Mouse (Mus musculus) heart, adult 11 months (tissue): ENCODE measurements around the gene Srl.

Source experiments
- DNase-seq: peaks from one replicate; pipeline ENCODE4 v3.0.0; 2022

Gene Srl

DNA sequence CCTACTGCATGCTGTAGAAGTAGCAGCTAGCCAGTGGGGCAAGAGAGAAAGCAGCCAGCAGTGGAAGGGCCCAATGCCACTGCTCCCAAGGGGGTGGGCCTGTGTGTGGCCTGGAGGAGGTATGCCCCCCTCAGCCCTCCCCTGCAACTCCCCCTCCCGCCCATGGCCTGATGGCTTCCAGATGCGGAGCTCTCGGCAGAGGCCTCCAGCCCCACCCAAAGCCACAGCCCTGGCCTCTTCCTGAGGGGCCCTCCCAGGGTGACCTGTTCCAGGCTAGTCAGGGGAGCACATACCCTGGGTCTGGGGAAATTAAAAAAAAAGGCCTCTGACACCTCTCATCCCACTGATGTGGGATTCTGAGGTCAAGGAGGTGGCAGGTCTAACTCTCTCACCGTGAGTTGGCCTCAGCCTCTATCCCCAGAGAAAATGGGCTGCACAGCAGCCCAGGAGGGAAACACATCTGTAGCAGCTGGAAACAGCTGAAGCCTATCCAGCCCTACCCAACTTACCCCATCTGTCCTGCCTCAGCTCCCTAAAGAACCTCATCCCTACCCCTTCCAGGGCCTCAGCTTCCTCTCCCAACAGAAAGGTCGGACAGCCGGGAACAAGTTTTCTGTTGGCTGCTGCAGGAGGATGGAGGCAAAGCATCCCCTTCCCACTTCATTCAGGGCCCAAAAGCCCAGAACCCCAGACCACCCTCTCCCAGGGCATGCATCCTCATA lies 11.4 kb upstream of the Srl start:
- peak; percentile 97 for DNase-seq

DNA sequence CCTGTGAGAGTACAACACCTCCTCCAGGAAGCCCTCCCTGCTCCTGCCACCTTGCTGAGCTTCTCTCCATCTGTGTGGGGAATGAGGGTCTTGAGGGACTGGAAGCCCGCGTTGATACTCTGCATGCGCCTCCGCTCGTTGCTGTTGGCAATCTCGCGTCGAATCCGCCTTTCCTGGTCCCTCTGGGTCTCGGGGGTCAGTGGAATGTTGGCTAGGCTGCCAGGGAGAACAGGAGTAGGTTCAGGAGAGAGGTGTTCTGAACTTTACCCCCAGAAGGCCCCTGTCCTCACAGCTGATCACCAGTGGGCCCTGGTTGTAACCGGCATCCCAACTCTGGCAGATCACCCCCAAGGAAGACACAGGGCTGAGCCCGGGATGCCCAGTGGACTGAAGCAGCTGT lies 10.3 kb upstream of the Srl start:
- peak; percentile 90 for DNase-seq

DNA sequence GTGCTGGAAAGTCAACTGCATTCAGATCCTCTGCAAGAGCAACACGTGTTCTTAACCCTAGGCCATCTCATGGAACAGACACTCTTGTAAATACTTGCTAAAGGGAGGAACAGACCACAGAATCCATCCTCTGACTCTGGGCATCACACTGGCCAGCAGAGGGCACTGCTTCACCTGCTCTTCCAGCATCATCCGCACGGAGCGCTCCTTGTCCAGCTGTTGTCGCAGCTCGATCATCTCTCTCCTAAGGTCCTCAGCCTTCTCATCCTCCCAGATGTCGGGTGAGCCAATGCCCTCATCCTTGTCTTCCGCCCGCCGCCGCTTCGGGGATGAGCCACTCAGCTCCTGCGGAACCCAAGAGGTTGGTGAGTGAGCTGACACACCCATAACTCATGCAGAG lies 9.4 kb upstream of the Srl start:
- peak; percentile 95 for DNase-seq

DNA sequence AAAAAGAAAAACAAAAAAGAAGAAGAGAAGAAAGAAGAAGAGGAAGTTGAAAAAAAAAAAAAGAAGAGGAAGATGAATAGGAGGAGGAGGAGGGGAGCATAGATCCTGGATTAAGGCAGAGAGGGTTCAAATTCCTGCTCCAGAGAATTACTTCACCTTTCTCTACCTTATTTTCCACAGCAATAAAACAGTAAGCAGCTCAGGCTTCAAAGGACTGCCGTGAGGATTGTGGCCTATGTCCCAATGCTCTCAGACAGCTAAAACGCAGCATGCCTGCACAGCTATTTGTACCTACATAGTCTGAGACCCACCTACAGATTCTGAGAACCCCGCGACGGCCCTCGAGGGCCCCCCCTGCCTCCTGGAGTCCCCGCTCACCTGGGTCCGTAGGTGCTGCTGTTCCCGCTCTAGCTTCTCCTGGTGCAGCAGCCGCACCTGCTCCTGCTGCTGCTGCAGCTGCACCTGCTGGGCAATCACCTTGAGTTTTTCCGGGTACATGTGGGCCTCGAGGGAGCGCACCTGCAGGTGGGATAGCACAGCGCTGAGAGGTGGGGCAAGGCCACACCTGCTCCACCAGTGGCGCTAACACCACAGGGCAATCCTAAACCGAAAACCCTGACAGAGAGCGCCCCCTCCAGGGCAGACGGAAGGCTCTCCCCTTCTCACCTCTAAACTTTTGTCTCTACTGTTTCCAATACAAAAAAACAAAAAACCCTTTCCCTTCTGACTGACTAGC lies 7.5 kb upstream of the Srl start:
- DNase-seq = peak; percentile 89

DNA sequence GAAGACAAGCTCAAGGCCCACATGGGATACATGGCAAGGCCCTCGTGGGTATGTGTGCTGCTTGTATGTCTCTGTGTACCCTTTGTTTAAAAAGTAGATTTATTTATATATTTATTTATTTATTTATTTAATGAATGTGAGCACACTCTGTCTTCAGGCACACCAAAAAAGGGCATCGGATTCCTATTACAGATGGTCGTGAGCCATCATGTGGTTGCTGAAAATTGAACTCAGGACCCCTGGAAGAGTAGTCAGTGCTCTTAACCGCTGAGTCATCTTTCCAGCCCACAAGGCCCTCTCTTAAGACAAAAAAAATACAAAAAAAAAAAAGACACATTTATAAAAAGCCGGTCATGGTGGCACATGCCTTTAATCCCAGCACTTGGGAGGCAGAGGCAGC lies 6.0 kb upstream of the Srl start:
- no peak for DNase-seq

DNA sequence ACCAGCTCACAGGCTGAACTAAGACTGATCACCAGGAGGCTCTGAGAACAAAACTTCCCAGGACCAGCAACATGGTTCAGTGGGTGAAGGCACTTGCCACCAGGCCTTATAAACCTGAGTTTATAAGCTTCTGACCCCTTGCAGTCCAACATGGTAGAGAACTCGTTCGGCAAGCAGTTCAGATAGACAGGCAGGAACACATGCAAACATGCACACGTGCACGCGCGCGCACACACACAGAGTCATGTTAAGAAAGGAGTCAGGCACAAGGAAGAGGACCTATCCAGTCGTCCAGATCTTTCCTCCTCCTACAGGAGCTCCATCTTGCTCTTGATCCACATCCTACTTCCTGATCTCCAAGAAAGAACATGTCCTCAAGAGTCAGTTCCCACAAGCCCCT lies 5.2 kb upstream of the Srl start:
- DNase-seq = peak; percentile 73

DNA sequence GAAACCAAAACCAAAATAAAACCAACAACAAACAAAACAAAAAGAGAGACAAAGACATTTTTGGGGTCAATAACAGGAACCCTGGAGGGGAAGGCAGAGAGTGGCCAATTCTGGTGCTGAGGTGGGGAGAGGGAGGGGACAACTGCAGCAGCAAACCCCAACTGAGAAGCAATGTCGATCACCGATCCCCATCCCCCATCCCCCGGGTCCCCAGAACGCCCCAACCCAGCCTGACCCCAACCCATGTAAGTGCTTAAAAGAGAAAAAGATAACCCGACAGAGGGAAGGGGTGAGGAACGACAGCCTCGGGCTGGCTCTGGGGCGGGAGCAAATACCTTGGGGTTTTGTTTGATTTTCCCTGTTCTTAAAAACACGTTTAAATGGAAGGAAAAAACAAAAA lies 3.2 kb upstream of the Srl start:
- DNase-seq = peak; percentile 81

DNA sequence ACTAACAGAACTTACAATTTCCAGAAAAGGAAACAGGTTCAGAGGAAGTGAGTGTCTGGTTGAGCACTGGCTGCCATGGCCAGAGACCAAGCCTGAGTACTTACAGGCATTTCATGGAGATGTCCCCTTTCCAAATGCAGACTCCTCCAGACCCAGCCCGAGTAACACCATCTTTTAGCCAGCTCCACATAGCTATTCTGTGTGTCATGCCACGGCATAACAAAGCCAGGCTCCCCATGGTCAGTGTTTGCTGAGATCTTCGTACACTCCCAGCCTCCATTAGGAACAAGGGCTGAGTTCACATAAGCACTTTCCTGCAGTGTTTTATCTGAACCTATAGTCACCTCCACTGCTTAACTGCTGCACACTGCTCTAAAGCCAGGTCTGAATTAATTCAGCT lies 1.6 kb upstream of the Srl start:
- peak; percentile 83 for DNase-seq

DNA sequence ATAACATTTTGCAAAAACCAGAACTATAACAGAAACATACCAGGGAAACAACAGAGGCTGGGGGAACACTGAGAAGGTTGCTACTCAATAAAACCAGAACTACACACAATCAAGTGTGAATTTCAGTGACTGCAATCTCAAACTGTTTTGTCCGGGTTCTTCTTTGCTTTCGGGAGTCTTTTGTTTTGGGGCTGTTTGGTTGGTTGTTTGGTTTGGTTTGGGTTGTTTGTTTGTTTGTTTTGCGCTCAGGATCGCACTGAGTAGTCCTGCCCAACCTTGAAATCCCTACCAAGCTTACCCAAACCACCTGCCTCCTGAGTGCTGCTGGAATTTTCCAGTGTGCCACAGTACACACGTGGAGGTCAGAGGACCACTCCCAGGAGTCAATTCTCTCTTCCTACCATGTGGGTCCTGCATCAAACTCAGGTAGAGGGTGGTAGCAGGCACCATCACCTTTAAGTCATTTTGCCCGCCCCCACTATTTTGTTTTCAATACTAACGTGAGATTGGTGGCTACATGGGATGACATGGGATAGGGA lies 689 bp upstream of the Srl start:
- peak; percentile 91 for DNase-seq

DNA sequence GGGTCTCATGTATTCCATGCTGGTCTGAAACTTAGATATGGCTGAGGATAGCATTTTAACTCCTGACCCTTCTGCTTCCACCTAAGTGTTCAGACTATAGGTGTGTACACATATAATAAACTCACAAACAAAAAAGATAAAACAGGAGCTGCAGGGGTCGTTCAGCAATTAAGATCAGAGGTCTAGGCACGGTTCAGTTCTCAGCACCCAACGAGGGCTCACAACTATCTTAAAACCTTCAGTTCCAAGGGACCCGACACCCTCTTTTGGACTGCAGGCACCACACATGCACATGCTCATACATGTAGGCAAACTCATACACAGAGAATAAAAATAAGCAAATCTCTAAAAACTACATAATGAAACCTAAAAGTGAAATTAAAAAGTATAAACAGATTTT lies 583 bp downstream of the Srl start:
- DNase-seq = no peak

DNA sequence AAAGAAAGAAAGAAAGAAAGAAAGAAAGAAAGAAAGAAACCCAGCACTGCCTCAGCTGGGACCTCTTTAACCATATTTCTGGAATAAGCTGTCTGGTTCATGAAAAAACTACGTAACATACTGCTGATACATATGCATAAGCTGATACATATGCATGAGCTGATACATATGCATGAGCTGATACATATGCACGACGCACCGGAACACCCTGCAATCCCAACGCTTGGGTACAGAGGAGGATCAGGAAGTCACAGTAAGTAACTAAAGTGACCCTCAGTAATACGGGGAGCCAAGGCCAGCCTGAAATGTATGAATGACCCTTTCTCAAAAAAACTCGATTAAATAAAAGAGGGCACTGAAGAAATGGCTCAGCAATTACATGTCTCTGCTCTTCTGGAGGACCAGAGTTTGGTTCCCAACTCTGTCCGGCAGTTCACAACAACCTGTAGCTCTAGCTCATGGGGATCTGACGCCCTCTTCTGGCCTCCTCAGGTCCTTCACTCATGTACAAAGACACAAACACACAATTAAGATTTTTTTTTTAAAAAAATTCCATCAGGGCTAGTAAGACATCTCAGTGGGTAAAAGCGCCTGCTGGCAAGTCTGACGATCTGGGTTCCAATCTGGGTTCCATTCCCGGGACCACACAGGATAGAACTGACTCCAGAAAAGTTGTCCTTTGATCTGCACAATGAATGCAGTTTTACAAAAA lies 1.4 kb downstream of the Srl start:
- peak; percentile 78 for DNase-seq

DNA sequence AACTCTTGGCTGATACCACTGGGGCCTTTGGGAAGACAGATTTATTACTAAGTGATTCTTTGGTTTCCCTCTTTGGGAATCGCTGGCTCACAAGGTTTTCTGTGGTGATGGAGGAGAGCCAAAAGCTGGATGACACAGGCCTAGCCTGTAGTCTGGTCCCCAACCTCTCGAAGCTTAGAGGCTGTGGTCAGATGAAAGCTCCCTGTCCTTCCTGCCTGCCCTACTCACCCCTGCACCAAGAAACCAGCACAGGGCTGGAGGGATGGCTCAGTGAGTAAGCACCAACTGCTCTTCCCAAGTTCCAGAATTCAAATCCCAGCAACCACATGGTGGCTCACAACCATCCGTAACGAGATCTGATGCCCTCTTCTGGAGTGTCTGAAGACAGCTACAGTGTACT lies 2.1 kb downstream of the Srl start:
- DNase-seq = peak; percentile 82

DNA sequence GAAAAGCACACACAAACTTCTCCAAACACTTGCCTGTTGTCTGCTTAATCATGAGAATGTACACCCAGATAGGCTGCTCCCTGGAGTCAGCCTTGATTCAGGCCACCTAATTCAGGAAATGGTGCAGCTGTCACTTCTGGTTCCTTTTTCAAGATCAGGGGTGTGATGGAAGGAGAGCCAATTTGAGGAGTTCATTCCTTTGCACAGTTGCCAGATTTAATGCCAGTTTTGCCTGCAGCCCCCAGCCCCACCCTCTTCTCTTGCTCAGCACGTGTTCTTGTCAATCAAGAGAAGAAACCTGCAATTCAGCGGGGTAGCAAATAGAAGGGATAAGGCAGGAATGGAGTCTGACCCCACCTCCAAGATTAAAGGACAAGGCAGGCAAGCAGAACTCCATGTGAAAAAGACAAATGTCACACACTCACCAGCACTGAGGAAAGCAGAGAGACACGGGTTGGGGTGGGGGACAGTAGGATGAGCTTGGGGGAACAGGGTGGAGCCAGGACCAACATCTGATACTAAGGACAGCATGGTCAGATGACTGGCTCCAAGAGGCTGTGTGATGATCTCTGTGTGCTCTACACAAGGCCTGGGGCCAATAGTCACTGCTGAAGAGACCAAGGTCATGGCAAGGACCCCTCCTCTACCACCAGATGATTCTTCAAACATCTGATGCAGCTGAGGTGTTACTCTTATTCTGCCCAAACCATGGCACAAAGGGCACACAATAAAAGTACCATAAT lies 3.8 kb downstream of the Srl start:
- peak; percentile 83 for DNase-seq

DNA sequence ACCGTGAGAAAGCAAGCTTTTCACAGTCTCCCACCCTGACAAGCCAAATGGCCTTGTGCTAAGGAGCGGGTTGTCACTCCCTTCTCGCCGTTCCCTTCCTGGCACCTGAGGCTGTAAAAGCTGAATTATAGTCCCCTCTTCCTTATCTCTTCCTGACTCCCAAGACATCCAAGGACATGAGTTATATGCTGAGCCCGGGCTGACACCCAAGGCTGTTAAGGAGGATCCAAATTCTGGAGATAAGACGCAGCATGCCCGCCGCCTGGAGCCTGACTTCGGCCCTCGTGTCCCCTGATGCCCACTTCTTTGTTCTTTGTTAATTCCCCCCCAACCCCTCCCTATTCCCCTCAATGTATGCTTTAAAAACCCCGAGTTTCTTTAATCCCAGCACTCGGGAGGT lies 14.2 kb downstream of the Srl start:
- peak; percentile 87 for DNase-seq

DNA sequence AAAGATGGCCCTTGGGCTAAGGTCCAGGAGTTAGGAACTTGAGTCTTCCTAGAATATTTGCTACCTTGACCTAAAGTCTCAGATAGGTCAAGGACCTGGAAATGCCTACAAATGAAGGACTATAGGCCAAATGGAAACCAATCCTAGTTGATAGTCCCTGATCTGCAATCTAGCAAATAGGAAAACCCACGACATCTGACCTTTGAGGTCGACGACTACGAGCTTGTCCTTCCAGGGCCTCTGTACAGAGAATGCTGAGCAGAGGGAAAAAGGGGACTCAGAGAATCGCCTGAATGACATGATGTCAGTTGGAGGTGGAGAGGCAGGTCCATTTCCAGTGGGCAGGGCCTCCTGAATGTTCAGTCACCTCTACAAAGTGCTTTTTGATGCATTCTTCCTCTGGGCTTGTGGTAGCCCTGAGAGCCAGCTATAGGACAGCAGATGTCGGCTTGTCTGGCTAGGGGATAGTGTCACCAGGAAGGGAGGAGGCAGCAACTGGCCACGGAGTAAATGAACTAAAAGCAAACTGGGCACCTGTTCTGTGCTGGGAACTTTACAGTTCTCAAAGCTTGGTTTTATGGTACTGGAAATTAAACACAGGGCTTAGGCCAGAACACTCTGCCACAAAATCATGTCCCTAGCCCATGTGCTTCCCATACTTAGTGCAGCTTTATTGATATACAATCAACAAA lies 18.2 kb downstream of the Srl start:
- peak; percentile 87 for DNase-seq

DNA sequence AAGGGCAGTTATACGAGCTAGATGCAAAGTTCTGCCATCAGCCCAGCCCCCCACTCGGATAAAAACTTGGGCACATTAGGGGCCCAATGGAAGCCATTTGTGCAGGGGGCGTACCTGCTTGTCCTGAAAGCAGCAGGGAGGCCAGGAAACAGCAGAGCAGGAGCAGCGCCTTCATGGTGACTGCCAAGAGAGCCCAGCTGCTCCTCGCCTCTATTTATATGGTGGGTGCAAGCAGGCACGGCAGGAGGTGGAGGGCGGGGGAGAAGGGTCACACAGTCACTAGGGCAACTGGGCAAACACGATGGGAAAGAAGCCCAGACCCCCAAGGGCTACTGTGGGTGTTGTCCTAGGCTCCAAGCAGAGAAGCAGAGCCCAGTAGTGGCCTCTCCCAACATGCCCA lies 18.7 kb downstream of the Srl start:
- DNase-seq = peak; percentile 95

DNA sequence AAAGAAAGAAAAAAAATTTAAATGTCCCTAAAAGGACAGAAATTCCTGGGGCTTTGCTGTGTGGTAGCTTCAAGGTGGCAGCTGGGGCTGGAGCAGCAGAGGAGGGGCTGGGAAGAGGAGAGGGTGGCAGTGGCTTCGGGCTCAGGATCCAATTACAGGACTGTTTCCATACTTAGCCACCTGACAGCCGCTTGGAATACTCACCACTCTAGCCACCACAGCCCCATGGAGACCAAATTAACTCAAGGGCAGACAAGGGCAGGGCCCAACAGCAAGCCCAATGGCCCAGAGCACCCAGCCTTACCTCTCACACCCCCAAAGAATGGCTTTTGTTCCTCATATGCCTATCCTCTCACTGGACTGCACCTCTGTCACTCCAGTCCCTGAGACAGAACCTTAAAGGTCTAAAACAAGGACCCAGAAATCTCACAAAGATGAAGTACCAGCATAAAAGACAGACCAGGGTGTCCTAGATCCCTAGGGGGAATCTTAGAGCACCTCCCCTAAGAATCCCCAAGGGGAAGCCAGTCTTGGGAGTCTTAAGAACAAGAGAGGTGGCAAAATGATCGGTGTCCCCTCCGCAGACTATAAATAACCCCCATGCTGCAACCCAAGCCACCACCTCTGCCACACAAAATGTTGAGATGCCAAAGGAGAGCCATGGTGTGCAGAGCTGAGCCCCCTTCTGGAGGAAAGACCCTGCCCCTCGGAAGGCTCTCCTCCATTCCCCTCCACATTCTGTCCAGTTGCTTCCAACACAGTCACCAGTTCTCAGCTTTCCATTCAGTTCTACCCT lies 19.7 kb downstream of the Srl start:
- DNase-seq = peak; percentile 98

DNA sequence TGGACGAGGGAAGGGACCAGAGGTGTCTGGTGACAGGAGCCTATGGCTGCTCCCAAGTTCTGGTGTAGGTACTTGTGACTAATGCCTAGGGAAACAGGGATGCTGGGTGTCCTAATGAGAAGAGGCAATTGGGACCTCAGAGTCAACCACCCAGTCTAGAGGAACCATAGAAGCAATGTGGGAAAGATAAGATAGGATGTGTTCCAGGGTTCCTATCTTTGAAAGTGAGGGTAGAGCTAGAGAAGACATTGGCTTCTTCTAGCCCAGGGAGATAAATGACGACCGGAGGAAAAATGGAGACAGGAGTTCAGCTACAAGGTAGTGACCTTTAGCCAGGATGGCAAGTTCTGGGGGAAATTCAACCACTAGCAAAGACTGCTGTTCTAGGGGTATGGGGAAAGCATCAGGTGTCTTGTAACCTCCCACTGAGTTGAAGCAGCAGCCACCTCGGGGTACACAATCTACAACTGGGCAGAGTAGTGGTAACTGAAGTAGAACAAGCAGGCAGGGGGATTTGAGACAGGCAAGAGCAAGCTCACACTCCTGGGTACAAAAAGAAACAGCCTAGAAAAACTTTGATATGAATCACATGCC lies 20.4 kb downstream of the Srl start:
- DNase-seq = peak; percentile 86

DNA sequence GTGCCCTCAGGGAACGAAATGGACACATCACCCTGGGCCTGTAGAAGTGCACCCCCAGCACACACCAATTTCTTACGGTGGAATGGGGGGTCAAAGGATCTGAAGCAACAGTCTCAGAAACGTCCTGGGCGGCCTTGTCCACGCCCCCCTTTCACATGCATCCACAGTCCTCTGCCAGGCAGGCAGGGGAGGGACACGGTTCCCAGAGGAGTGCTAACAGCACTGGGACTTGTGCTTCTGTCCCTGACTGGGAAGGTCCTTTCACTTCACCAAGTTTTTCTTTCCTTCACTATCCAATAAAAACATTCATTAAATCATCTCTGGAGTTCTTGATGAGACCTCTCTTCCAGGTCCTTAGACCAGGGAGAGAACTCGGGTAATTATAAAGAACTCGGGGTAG lies 20.9 kb downstream of the Srl start:
- no peak for DNase-seq

DNA sequence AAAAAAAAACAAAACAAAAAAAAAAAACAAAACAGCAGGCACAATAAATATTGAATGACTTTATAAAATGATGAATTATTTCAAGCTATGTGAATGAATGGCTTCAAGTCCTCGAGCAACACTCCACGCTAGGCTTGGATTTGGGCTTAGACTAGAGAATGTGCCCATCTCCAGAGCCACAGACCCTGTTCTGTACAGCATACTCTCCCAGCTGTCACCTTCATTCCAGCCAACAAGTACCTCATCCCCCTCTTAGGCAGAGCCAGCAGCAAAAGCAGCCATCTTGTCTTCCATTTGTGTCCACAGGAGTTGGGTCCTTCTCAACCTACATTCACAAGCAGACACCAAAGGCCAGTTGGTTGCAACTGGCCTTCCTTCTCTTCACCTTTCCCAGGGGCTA lies 21.8 kb downstream of the Srl start:
- DNase-seq = no peak

DNA sequence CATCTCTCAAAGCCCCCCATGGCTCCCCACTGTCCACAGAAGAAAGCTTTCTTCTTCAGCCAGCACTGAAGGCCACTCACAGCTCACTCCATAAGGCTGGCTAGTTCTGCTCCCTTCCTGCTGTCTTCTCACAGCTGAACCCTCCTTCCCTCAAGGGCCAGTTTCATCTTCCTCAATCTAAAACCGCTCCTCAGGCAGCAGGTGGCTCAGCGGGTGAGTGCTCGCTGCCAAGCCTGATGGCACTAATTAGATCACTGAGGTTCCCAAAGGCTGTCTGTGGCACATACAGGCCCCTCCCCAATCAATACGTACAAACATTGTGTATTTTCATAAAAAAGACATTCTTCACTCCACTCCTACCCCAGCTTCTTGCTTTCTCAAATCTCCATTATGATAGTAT lies 22.5 kb downstream of the Srl start:
- DNase-seq = peak; percentile 83
